Mouse (Mus musculus) stomach, postnatal 0 days (tissue): Measurements from ENCODE around the gene Hoxa13. TPM values are rescaled to one million over a fixed set of nuclear protein-coding genes. Genes with fewer than 3 reads are reported as not detected.

ENCODE experiments used
- ATAC-seq: fragments of 200-750 bp; cut with Nextera tagmentation; 2 replicates; pipeline ENCODE4 v1.8.0; 2017; ENCODE audit not compliant: low FRiP score, low TSS enrichment
- DNase-seq: peaks from one replicate; pipeline ENCODE4 v3.0.0-alpha.2; 2016; ENCODE audit warnings: low spot score
- H3K27ac ChIP-seq: fragments of 300-500 bp; sonication (generic); replicated peaks from 2 replicates; pipeline ENCODE4 v1.5.1; 2014; ENCODE audit warnings: mild to moderate bottlenecking, control low read depth
- H3K27me3 ChIP-seq: fragments of 300-500 bp; sonication (generic); 2 replicates; pipeline ENCODE4 v1.6.1; 2014; ENCODE audit warnings: low read length; ENCODE audit not compliant: control insufficient read depth, insufficient read depth
- H3K36me3 ChIP-seq: fragments of 300-500 bp; sonication (generic); 2 replicates; pipeline ENCODE4 v1.6.1; 2014; ENCODE audit warnings: low read length, mixed read lengths; ENCODE audit not compliant: control insufficient read depth, insufficient read depth
- H3K4me1 ChIP-seq: fragments of 300-500 bp; sonication (generic); replicated peaks from 2 replicates; pipeline ENCODE4 v1.6.1; 2014; ENCODE audit warnings: antibody characterized with exemption; ENCODE audit not compliant: control insufficient read depth, insufficient read depth
- H3K4me2 ChIP-seq: fragments of 300-500 bp; sonication (generic); replicated peaks from 2 replicates; pipeline ENCODE4 v1.6.1; 2014; ENCODE audit warnings: low read depth, mild to moderate bottlenecking, control low read depth, moderate library complexity
- H3K4me3 ChIP-seq: fragments of 300-500 bp; sonication (generic); 2 replicates; pipeline ENCODE4 v1.5.1; 2014; ENCODE audit warnings: low read depth, low read length, control low read depth
- H3K9ac ChIP-seq: fragments of 300-500 bp; sonication (generic); 2 replicates; pipeline ENCODE4 v1.6.1; 2014; ENCODE audit warnings: mild to moderate bottlenecking, low read length, control low read depth, mixed read lengths
- H3K9me3 ChIP-seq: fragments of 300-500 bp; sonication (generic); 2 replicates; pipeline ENCODE4 v1.6.1; 2016; ENCODE audit warnings: low read length; ENCODE audit not compliant: control insufficient read depth
- CTCF ChIP-seq: IDR thresholded peaks from 2 replicates; pipeline ENCODE4 v1.5.1; 2016; ENCODE audit warnings: antibody characterized with exemption, low read depth, mild to moderate bottlenecking, moderate library complexity
- EP300 ChIP-seq: optimal IDR thresholded peaks from 2 replicates; pipeline ENCODE3; 2016; ENCODE audit warnings: antibody characterized with exemption
- WGBS: fragments of 180-500 bp; shearing (Covaris S2); extraction: QIAGEN DNeasy Blood & Tissue Kit; methylation state at CpG from one replicate; pipeline ENCODE4 v1.1.7; 2014; 5-methylcytosine and 5-hydroxymethylcytosine counted together
- polyA plus RNA-seq: library from polyadenylated mRNA; unstranded; fragments of >200 nt; fragmentation: Nextera tagmentation; extraction: Ambion mirVana; gene quantifications from 2 replicates; pipeline ENCODE4 v1.2.1, GENCODE M21; 2015

Gene Hoxa13
- polyA plus RNA-seq, 1 experiment from 2014 or later = not detected

DNA sequence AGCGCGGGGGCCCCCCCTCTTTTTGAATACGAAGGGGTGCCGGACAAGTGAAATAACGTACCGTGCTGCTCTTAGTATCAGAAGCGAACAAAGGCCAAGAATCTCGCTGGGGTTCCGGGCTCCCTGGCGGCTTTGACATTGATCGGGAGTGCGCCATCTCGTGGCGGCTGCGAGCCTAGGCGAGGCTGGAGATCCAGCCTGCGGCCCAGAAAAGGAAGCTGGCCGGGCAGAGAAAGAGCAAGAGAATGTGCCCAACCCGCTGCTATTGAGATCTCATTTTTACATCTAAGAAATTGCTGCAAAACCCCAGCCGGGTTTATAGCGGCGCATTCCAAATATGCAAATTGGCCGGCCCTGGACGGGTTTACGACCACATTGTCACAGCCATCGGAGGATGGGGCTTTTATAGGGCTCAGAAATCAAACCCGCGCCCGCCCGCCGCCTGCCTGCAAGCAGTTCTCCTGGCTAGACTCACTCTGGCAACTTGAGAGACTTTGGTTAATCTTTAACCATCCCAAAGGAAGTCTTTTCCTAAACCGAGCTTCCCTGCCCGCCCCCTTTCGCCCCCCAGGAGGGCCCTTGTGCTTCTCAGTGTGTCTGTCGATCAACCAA, 20.2 kb downstream of the Hoxa13 start, which contains the start of gene Hoxa10:
Gene Hoxa10, minus strand, starts transcription at position 466 of the 612 bp plus-strand sequence.
- Histone ChIP-seq H3K4me2 (no peak within 1 kb of the TSS), H3K27me3 (peaks cover 61% of the 10 kb centered on the region), H3K9ac (no peak within 1 kb of the TSS), H3K9me3 (no peaks in the 10 kb centered on the region), H3K27ac (no peak within 1 kb of the TSS), H3K4me3 (no peak within 1 kb of the TSS), H3K4me1 (no peaks in the 10 kb centered on the region), H3K36me3 (no peaks in the 10 kb centered on the region)
- TF ChIP-seq EP300 (no peak), CTCF (peak; percentile 84)
- DNase-seq = peak; percentile 81
- WGBS = 3% methylated on average over 35 of the region's 35 CpGs
- peak; percentile 67 for ATAC-seq

DNA sequence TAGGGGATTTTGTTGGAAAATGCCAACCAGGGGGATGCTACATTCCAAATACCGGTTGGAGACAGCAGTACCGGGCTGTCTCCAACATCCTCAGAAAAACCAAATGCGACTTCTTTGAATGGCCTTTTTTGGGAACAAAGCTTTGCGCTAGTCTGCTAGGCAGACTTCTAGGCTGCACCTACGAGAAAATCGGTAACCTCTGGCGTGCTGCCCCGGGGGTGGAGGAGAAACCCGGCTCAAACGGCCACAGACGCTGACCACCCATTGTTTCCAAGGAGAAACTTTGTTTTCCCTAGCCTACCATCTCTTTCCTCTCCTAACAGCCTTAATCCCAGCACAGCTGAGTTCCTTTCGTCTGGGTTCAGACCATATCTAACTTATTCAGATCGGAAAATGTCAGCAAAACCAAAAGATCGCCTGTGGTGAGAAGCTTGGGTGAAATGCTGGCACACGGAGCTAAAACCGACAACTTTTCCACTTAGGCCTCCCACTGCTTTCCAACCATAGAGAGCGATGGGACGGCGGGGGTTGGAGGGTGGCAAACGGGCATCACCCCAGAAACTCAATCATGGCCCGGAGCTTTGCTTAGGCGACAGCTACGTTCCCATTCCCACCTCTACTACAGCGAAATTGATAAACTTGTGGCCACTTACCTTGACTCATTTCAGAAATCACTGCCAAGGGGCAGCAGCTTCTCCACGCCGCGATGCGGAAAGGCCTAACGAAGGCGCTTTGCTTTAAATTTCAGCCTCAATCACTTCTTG, 20.9 kb downstream of the Hoxa13 start:
- no peak for ATAC-seq
- no peak for TF ChIP-seq EP300
- no peak for TF ChIP-seq CTCF
- Histone ChIP-seq H3K4me1 (no peaks in the 10 kb centered on the region), H3K4me2 (no peak overlapping the region), H3K9ac (no peak overlapping the region), H3K36me3 (no peaks in the 10 kb centered on the region), H3K4me3 (no peak overlapping the region), H3K27ac (no peak overlapping the region), H3K27me3 (peaks cover 62% of the 10 kb centered on the region), H3K9me3 (no peaks in the 10 kb centered on the region)
- no peak for DNase-seq
- 5% methylated on average over 30 of the region's 30 CpGs for WGBS

DNA sequence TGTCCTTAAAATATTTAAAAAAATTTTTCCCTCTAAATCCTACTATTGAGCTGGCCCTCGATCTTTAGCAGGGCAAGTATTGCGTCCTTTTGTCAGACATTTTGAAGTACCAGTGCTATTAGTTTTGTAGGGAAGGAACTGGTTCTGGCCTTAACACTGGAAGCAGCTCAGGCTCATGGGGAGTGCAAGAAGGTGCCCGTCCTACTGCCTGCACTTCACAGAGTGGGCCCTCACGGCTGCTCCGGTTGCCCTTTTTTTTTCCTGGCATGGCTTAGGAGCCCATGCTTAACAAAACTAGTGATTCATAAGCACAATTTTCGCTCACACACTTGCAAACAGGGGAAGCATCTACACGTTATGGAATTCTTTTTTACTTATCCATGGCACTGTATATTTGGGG, 21.7 kb downstream of the Hoxa13 start:
- no peaks in the 10 kb centered on the region for H3K36me3 ChIP-seq
- TF ChIP-seq EP300 (no peak), CTCF (no peak)
- DNase-seq = no peak
- no peak overlapping the region for H3K4me2 ChIP-seq
- H3K9me3 ChIP-seq = no peaks in the 10 kb centered on the region
- WGBS = 8% methylated on average over 7 of the region's 7 CpGs
- no peaks in the 10 kb centered on the region for H3K4me1 ChIP-seq
- peaks cover 64% of the 10 kb centered on the region for H3K27me3 ChIP-seq
- no peak overlapping the region for H3K4me3 ChIP-seq
- ATAC-seq = no peak
- no peak overlapping the region for H3K27ac ChIP-seq
- H3K9ac ChIP-seq = no peak overlapping the region

DNA sequence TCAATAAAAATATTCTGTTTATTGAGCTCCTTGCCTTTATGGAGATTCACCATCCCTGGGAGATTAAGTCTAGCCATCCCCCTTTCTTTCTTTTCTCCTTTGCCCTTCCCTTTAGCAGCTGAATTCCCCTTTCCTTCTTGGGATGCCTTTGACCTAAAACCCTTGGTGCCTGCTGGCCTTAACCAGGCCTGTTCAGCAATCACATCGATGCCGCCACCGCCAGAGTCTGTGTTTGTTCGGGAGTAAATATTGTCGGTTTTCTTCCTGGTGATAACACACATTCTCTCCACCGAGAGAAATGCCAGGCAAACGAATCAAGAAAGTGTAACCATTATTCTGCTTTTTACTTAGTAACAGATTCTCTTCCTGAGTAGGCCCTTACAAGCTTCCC, 22.5 kb downstream of the Hoxa13 start:
- H3K27ac ChIP-seq = no peak overlapping the region
- TF ChIP-seq EP300 (no peak), CTCF (no peak)
- no peak overlapping the region for H3K9ac ChIP-seq
- peaks cover 65% of the 10 kb centered on the region for H3K27me3 ChIP-seq
- H3K4me1 ChIP-seq = no peaks in the 10 kb centered on the region
- no peak for DNase-seq
- no peak for ATAC-seq
- H3K4me2 ChIP-seq = no peak overlapping the region
- no peaks in the 10 kb centered on the region for H3K9me3 ChIP-seq
- 4% methylated on average over 7 of the region's 7 CpGs for WGBS
- H3K4me3 ChIP-seq = no peak overlapping the region
- H3K36me3 ChIP-seq = no peaks in the 10 kb centered on the region

DNA sequence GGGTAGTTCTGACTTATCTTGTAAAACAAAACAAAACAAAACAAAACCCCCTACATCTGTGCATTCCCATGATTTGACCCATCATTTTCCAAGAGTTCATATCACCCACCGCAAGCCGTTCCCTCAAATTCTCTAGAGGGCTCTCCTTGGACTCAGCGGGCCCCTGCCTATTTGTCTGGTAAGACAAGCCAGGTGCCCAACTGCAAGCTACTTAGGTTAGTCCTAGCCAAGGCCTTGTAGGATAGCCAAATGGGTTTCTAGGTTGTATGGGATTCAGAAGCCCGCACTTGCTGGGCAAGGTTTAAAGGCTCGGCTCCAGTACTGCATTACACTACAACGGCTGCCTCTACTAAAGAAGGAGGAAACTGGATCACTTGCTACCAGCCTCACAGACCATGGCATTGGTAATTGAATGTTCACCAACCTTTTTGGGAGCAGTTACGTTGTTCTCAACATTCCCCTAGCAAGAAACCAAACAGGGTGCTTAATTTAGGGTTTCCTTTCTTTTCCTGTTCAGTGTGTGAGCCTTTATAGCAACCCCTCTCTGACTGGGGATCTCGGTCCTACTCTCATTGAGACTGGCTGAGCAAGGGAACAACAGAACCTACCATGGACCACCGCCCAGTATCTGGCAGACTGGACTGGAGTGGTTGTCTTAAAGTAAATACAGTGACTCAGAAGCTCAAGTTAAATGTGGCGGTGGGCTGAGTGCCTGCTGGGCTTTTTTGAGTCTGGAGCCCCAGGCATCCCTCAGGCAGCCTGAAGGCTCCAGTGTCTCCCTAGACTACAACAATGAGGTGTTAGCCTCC, 23.1 kb downstream of the Hoxa13 start:
- H3K4me1 ChIP-seq = no peaks in the 10 kb centered on the region
- peaks cover 63% of the 10 kb centered on the region for H3K27me3 ChIP-seq
- no peak for DNase-seq
- no peak overlapping the region for H3K27ac ChIP-seq
- no peak overlapping the region for H3K9ac ChIP-seq
- TF ChIP-seq EP300 (no peak), CTCF (no peak)
- no peaks in the 10 kb centered on the region for H3K9me3 ChIP-seq
- no peaks in the 10 kb centered on the region for H3K36me3 ChIP-seq
- no peak overlapping the region for H3K4me2 ChIP-seq
- H3K4me3 ChIP-seq = no peak overlapping the region
- ATAC-seq = no peak
- 13% methylated on average over 10 of the region's 10 CpGs for WGBS

DNA sequence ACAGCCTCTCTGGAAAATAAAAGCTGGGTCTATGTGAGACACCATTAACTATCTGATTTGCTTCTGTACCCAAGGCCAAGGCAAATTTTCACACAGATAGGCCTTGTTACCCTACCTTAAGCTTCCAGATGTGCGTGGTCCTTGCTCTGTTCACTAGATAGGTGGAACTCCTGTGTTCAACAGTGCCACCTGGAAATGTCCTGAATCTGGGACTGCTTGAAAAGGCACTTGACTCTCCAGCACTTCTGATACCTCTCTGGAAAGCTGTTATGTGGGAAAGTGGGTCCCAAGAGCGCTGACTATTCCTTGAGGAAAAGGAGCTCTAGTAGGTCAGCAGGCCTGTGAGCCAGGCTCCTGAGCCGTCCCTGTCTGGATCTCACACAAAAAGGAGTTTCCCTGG, 23.9 kb downstream of the Hoxa13 start:
- no peak overlapping the region for H3K27ac ChIP-seq
- TF ChIP-seq EP300 = no peak
- TF ChIP-seq CTCF = no peak
- DNase-seq (no peak), ATAC-seq (no peak)
- H3K9me3 ChIP-seq = no peaks in the 10 kb centered on the region
- peaks cover 60% of the 10 kb centered on the region for H3K27me3 ChIP-seq
- H3K4me2 ChIP-seq = no peak overlapping the region
- no peaks in the 10 kb centered on the region for H3K4me1 ChIP-seq
- no peak overlapping the region for H3K4me3 ChIP-seq
- WGBS = 11% methylated on average over 3 of the region's 3 CpGs
- H3K9ac ChIP-seq = no peak overlapping the region
- H3K36me3 ChIP-seq = no peaks in the 10 kb centered on the region
